Mouse (Mus musculus) neural tube, embryonic 13.5 days (tissue): ENCODE data around the gene Acox1. TPM values are rescaled to one million over a fixed set of nuclear protein-coding genes. Genes with fewer than 3 reads are reported as not detected.

Source experiments
- ATAC-seq: fragments of 200-750 bp; cut with Nextera tagmentation; 2 replicates; pipeline ENCODE4 v1.8.0; 2017; ENCODE audit warnings: low read depth, mild to moderate bottlenecking, moderate TSS enrichment, moderate library complexity
- H3K27ac ChIP-seq: fragments of 300-500 bp; sonication (generic); replicated peaks from 2 replicates; pipeline ENCODE4 v1.5.1; 2015; ENCODE audit warnings: moderate library complexity, mild to moderate bottlenecking, inconsistent platforms
- H3K27me3 ChIP-seq: fragments of 300-500 bp; sonication (generic); 2 replicates; pipeline ENCODE4 v1.6.1; 2015; ENCODE audit warnings: mild to moderate bottlenecking, inconsistent platforms
- H3K36me3 ChIP-seq: fragments of 300-500 bp; sonication (generic); 2 replicates; pipeline ENCODE4 v1.6.1; 2015; ENCODE audit warnings: mild to moderate bottlenecking, inconsistent platforms
- H3K4me1 ChIP-seq: fragments of 300-500 bp; sonication (generic); replicated peaks from 2 replicates; pipeline ENCODE4 v1.6.1; 2015; ENCODE audit warnings: inconsistent platforms
- H3K4me2 ChIP-seq: fragments of 300-500 bp; sonication (generic); 2 replicates; pipeline ENCODE4 v1.6.1; 2015; ENCODE audit warnings: inconsistent platforms, mild to moderate bottlenecking, moderate library complexity
- H3K4me3 ChIP-seq: fragments of 300-500 bp; sonication (generic); 2 replicates; pipeline ENCODE4 v1.5.1; 2015; ENCODE audit warnings: mild to moderate bottlenecking, inconsistent platforms
- H3K9ac ChIP-seq: fragments of 300-500 bp; sonication (generic); 2 replicates; pipeline ENCODE4 v1.6.1; 2015; ENCODE audit warnings: moderate library complexity, mild to moderate bottlenecking, inconsistent platforms
- H3K9me3 ChIP-seq: fragments of 300-500 bp; sonication (generic); 2 replicates; pipeline ENCODE4 v1.6.1; 2016; ENCODE audit warnings: inconsistent platforms
- WGBS: fragments of 180-500 bp; shearing (Covaris S2); methylation state at CpG from one replicate; pipeline ENCODE4 v1.1.7; 2015; 5-methylcytosine and 5-hydroxymethylcytosine counted together
- polyA plus RNA-seq: library from polyadenylated mRNA; unstranded; fragments of >200 nt; fragmentation: Nextera tagmentation; extraction: Ambion mirVana; gene quantifications from 2 replicates; pipeline ENCODE4 v1.2.1, GENCODE M21; 2015

Acox1 gene
- polyA plus RNA-seq, 1 experiment from 2014 or later: 53.5 TPM

DNA sequence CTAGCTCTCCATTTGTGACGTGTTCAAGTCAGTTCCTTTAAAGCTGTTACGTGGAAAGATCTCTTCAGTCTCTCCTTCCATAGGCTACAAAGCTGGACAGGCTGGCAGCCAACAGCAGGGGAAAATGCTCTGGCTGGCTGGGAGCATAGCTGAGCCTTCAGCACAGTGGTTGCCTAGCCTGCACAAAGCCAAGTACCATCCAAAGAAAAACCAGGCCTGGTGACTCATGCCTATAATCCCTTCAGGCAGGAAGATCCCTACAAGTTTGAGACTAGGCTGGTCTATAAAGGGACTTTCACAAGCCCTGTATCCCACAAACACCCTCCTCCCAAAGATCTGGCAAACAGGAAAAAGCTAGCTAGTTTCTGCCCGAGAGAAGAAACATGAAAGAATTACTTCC, 13.0 kb downstream of the Acox1 start:
- H3K27ac ChIP-seq: peak overlapping the region; percentile 61; the same call in 1 of the 2 replicates
- H3K9ac ChIP-seq: no peak overlapping the region
- no peak overlapping the region for H3K4me3 ChIP-seq
- no peaks in the 10 kb centered on the region for H3K27me3 ChIP-seq
- ATAC-seq: no peak
- H3K36me3 ChIP-seq: peaks cover 88% of the 10 kb centered on the region
- no peak overlapping the region for H3K4me2 ChIP-seq
- peaks cover 21% of the 10 kb centered on the region; the same call in 1 of the 2 replicates for H3K4me1 ChIP-seq
- 82% methylated on average over 3 of the region's 3 CpGs for WGBS
- no peaks in the 10 kb centered on the region for H3K9me3 ChIP-seq

DNA sequence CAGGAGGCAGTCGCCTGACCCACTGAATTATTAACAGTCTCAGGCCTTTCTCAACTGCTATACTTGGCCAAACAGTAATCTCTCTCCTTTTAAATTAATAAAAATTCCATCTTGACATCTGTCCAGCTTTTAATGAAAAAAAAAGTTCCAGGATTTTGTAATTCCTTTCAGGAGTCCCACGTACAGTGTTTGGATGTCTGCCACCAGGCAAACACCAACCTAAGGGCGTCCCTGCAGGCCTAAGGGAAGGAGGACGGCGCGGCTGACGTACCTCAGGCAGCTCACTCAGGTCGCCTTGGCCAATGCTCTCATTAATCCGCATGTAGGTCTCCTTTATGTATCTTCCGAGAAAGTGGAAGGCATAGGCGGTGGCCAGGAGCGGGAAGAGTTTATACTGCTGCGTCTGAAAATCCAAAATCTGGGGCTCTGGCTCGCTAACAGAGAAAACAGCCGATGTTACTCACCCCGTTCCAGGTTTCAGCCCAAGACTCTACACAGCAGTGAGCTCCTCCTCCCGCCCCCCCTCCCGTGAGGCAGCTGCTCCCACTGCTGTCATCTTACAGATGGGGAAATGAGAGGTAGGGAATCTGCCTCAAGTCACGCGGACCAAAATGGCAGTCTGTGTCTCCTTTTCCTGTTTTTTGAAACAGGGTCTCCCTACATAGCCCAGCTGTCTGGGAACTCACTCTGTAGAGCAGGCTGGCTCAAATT, 20.3 kb downstream of the Acox1 start:
- Histone ChIP-seq H3K4me1 (no peaks in the 10 kb centered on the region), H3K36me3 (peaks cover 92% of the 10 kb centered on the region), H3K27ac (no peak overlapping the region), H3K9ac (no peak overlapping the region), H3K9me3 (no peaks in the 10 kb centered on the region), H3K4me3 (no peak overlapping the region), H3K4me2 (no peak overlapping the region), H3K27me3 (no peaks in the 10 kb centered on the region)
- 92% methylated on average over 20 of the region's 20 CpGs for WGBS
- ATAC-seq: no peak

DNA sequence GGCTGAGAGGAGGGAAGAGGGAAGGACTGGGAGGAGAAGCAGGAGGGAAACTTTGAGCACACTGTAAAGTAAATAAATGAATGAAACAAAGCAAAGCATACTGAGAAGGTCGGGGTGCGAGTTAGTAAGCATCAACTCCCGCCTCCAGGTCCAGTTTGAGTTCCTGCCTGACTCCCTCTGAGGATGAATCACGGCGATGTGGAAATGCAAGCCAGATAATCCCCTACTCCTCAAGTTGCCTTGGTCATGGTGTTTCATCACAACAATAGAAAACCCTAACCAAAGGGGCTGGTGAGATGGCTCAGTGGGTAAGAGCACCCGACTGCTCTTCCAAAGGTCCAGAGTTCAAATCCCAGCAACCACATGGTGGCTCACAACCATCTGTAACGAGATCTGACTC, 22.8 kb downstream of the Acox1 start:
- no peaks in the 10 kb centered on the region for H3K9me3 ChIP-seq
- 88% methylated on average over 7 of the region's 7 CpGs for WGBS
- no peaks in the 10 kb centered on the region for H3K4me1 ChIP-seq
- H3K27me3 ChIP-seq: no peaks in the 10 kb centered on the region
- no peak overlapping the region for H3K4me2 ChIP-seq
- H3K9ac ChIP-seq: no peak overlapping the region
- no peak for ATAC-seq
- no peak overlapping the region for H3K27ac ChIP-seq
- no peak overlapping the region for H3K4me3 ChIP-seq
- H3K36me3 ChIP-seq: peaks cover 95% of the 10 kb centered on the region

DNA sequence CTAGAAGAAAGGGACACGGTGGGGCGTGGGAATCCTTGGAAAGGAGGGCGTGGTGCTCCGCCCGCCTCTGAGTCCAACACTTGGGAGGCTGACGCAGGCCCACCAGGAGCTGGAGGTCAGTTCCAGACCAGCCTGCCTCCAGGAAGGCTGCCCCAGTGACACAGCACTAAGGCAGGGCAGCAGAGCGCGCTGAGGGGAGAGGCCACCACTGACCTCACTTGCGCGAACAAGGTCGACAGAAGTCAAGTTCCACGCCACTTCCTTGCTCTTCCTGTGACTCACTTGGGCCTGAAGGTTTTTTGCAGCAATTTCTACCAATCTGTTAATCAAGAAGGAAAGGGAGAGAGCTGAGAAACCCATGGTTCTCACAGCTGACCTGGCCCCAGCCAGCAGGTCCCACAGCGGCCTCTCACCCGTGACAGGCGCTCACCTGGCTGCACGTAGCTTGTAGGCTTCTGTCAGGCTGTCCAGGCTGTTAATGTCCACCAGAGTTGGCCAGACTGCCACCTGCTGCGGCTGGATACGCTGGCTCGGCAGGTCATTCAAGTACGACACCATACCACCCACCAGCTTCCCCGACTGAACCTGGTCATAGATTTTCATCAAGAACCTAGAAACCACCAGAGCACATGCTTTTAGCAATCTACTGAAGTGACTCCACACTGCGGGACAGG, 23.9 kb downstream of the Acox1 start:
- ATAC-seq: no peak
- H3K4me1 ChIP-seq: no peaks in the 10 kb centered on the region
- 91% methylated on average over 22 of the region's 22 CpGs for WGBS
- no peak overlapping the region for H3K27ac ChIP-seq
- H3K9ac ChIP-seq: no peak overlapping the region
- no peak overlapping the region for H3K4me3 ChIP-seq
- no peaks in the 10 kb centered on the region for H3K27me3 ChIP-seq
- peaks cover 87% of the 10 kb centered on the region for H3K36me3 ChIP-seq
- H3K9me3 ChIP-seq: no peaks in the 10 kb centered on the region
- H3K4me2 ChIP-seq: no peak overlapping the region

DNA sequence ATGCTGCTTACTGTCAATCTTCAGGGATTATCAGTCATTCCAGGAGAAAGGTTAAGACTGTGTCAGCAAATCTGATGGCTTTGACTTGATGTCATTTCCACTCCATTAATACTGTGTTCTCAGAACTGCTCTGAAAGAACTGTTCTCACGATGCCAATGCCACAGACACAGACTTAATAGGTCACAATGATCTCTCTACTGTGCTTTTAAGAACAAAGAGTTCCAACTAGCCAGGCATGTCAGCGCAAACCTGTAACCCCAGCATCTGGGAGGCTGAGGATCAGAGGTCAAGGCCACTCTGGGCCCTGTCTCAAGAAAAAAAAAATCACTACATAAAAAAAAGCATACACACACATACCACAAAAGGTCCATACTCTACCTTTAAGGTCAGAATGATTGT, 26.9 kb downstream of the Acox1 start:
- H3K36me3 ChIP-seq: peaks cover 60% of the 10 kb centered on the region
- no peak overlapping the region for H3K4me3 ChIP-seq
- WGBS: 86% methylated on average over 2 of the region's 2 CpGs
- no peaks in the 10 kb centered on the region for H3K27me3 ChIP-seq
- no peaks in the 10 kb centered on the region for H3K9me3 ChIP-seq
- ATAC-seq: no peak
- no peak overlapping the region for H3K27ac ChIP-seq
- peaks cover 10% of the 10 kb centered on the region for H3K4me1 ChIP-seq
- no peak overlapping the region for H3K4me2 ChIP-seq
- no peak overlapping the region for H3K9ac ChIP-seq

DNA sequence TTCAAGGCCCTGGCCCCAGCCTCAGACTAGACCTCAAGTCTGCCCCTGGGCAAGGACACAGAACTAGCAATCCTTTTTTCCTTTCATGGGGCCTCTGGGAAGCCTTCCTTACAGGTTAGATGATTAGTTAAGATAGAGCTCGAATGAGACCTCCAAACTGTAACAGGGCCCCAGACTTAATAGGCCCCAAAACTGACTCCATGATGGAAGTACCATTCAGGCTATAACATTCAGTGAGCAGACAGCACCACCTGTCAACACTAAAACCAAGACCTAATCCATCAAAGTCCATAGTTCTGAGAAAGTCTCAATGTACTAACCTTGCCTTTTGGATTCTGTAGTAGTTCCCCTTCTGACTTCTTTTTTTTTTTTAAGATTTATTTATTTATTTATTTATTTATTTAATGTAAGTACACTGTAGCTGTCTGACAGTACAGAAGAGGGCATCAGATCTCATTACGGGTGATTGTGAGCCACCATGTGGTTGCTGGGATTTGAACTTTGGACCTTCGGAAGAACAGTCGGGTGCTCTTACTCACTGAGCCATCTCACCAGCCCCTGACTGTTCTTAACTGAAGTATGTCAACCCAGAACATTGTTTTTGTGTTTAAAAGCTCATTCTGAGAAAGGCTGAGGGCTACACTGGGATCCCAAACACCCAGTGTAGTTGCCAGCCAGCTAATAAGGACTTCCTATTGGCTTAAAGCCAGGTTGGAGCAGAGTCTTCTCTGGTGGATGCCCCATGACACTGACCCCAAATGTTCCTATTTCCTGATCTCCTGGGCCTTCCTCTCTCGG, 28.6 kb downstream of the Acox1 start:
- Histone ChIP-seq H3K36me3 (peaks cover 50% of the 10 kb centered on the region), H3K4me3 (no peak overlapping the region), H3K27ac (no peak overlapping the region), H3K4me1 (peaks cover 25% of the 10 kb centered on the region), H3K4me2 (no peak overlapping the region), H3K9me3 (no peaks in the 10 kb centered on the region), H3K27me3 (no peaks in the 10 kb centered on the region), H3K9ac (no peak overlapping the region)
- 90% methylated on average over 5 of the region's 5 CpGs for WGBS
- ATAC-seq: no peak

DNA sequence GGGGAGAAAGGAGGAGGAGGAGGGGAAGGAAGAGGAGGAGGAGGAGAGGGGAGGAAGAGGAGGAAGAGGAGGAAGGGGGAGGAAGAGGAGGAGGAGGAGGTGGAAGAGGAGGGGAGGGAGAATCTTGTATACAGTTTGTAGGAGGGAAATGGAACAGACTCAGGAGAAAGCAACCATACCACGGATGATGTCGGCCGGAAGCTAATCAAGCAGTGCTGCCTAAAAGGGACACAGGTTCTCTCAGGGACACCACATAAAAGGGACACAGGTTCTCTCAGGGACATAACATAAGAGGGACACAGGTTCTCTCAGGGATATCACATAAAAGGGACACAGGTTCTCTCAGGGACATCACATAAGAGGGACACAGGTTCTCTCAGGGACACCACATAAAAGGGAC, 29.6 kb downstream of the Acox1 start:
- Histone ChIP-seq H3K9me3 (no peaks in the 10 kb centered on the region), H3K36me3 (peaks cover 48% of the 10 kb centered on the region), H3K4me2 (no peak overlapping the region), H3K4me1 (peaks cover 25% of the 10 kb centered on the region), H3K27ac (no peak overlapping the region), H3K9ac (no peak overlapping the region), H3K4me3 (no peak overlapping the region), H3K27me3 (no peaks in the 10 kb centered on the region)
- no peak for ATAC-seq
- 90% methylated on average over 3 of the region's 3 CpGs for WGBS

DNA sequence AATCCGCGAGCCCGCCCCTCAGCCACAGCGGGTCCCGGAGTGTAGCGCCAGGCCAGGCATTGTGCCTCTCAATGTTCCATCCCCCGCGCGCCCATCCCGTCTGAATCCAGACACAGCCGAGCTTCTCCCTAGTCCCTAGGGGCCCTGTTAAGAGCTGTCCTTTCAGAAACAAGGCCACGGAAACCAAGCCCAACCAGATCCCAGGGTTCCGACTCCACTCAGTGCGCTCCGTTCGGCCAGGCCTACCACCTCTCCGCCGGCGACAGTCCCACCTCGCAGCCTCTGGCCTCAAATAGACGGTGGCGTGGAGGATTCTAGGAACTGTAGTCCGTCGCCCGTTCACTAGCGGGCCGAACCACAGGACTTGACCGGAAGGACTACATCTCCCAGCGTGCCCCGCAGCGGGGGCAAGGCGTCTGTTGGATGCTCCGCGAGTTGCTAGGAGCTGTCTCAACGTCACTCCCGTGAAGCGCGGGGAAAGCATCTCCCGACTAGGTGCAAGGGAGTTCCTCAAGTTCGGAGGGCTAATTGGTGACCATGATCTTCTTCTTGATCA, 30.9 kb downstream of the Acox1 start, which contains the start of gene Fbf1:
Fbf1 (minus strand) TSS at position 283 of the 556 bp plus-strand sequence.
- Histone ChIP-seq H3K4me1 (peaks cover 36% of the 10 kb centered on the region), H3K4me2 (peak within 1 kb of the TSS; percentile 89), H3K36me3 (peaks cover 44% of the 10 kb centered on the region), H3K27me3 (no peaks in the 10 kb centered on the region), H3K27ac (peak within 1 kb of the TSS; percentile 93), H3K9ac (peak within 1 kb of the TSS; percentile 87), H3K4me3 (peak within 1 kb of the TSS; percentile 72), H3K9me3 (no peaks in the 10 kb centered on the region)
- WGBS: under 1% methylated on average over 40 of the region's 40 CpGs
- ATAC-seq: peak; percentile 97

DNA sequence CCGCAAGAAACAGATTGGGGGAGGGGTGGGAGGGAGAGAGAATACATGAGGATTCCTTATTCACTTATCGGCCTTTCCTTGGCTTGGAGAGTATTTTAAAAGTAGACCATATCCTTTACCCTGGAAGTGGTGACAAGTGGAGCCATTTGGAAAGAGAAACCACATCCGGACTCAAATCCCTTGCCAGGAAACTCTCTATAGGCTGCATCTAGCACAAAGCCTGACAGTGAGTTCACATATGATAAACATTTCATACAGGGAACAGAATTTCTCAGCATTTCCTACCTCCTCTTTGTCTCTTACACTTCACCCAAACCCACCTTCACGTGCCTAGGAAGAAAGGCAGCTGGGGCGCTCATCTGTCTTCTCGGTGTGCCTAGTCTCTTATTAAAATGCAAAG, 31.6 kb downstream of the Acox1 start:
- WGBS: 10% methylated on average over 6 of the region's 6 CpGs
- Histone ChIP-seq H3K4me2 (peak overlapping the region; percentile 89), H3K4me3 (peak overlapping the region; percentile 72), H3K27ac (peak overlapping the region; percentile 93), H3K9me3 (no peaks in the 10 kb centered on the region), H3K36me3 (peaks cover 37% of the 10 kb centered on the region), H3K27me3 (no peaks in the 10 kb centered on the region), H3K4me1 (peaks cover 44% of the 10 kb centered on the region), H3K9ac (peak overlapping the region; percentile 87)
- no peak; the same call in 1 of the 2 replicates for ATAC-seq

DNA sequence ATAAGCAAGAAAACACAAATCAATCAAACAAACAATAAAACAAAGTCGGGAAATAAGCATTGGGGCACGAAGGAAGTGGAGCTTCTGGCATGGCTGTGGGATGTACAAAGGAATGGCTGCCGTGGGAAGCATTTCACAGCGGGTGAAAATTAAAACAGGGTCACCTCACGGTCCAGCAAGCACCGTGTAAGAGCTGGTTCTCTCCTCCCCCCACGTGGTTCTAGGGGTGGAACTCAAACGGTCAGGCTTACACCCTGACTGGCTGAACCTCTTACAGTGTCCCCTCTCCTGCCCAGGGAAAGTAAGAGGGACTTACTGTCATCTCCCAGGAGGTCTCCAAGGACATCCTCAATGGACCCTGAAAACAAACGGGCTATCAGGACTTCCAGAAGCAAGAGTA, 35.8 kb downstream of the Acox1 start:
- 17% methylated on average over 9 of the region's 9 CpGs for WGBS

DNA sequence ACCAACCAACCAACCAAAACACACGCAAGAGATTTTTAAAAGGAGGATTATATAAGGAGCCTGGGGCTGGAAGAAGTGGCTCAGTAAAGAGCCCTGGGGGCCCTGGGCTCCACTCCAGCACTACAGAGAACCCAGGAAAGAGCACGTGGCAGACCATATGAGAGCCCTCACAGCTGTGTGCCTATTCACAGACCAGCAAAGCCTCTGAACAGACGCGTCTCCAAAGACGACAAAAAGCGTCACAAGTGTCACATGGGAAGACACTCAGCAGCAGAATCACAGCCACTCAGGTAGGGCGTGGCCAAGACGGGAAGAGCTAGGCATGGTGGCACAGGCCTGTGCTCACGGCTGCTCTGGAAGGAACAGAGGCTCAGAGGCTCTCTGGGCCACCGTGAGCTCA, 36.7 kb downstream of the Acox1 start:
- 0 out of 2 replicates have a peak, but pooled peaks have one; percentile 17 for ATAC-seq
- Histone ChIP-seq H3K4me2 (no peak overlapping the region), H3K9ac (0 out of 2 replicates have a peak overlapping the region, but pooled peaks have one; percentile 6), H3K9me3 (no peaks in the 10 kb centered on the region), H3K4me3 (no peak overlapping the region), H3K4me1 (peaks cover 44% of the 10 kb centered on the region), H3K27me3 (no peaks in the 10 kb centered on the region), H3K36me3 (peaks cover 67% of the 10 kb centered on the region), H3K27ac (peak overlapping the region; percentile 52; the same call in 1 of the 2 replicates)
- WGBS: 56% methylated on average over 10 of the region's 10 CpGs

More for the DNA sequence above, 35.8 kb downstream of the Acox1 start:
- 0 out of 2 replicates have a peak overlapping the region, but pooled peaks have one; percentile 55 for H3K9ac ChIP-seq
- H3K9me3 ChIP-seq: no peaks in the 10 kb centered on the region
- ATAC-seq: no peak
- H3K4me1 ChIP-seq: peaks cover 47% of the 10 kb centered on the region
- peaks cover 58% of the 10 kb centered on the region for H3K36me3 ChIP-seq
- no peak overlapping the region for H3K4me3 ChIP-seq
- H3K27ac ChIP-seq: peak overlapping the region; percentile 52; the same call in 1 of the 2 replicates
- H3K4me2 ChIP-seq: peak overlapping the region; percentile 20; the same call in 1 of the 2 replicates
- H3K27me3 ChIP-seq: no peaks in the 10 kb centered on the region
